Mouse (Mus musculus): ENCODE results near the gene Cnpy3.
A peak's percentile ranks its signal among the peaks of the same experiment; 100 is the strongest.

Cnpy3 gene

DNA sequence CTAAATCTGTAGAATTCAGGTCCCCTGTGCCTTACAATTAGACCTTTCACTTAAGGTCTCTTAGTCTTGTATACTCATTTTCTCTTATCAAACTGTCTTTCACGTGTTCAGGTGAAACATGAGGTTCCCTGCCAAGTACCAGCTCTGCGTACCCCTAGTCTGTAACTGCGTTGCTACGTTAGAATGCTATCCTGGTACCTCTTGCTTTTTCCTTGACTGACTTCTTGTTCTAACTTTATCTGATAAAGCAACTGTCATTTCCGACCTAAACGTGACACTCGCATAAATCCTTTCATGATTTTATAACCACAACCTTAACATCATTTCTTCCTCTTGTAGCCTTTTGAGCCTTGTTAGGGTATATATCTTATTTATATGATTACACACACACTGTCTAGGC, 39.6 kb downstream of the Cnpy3 start:
- DNase-seq = no peak

DNA sequence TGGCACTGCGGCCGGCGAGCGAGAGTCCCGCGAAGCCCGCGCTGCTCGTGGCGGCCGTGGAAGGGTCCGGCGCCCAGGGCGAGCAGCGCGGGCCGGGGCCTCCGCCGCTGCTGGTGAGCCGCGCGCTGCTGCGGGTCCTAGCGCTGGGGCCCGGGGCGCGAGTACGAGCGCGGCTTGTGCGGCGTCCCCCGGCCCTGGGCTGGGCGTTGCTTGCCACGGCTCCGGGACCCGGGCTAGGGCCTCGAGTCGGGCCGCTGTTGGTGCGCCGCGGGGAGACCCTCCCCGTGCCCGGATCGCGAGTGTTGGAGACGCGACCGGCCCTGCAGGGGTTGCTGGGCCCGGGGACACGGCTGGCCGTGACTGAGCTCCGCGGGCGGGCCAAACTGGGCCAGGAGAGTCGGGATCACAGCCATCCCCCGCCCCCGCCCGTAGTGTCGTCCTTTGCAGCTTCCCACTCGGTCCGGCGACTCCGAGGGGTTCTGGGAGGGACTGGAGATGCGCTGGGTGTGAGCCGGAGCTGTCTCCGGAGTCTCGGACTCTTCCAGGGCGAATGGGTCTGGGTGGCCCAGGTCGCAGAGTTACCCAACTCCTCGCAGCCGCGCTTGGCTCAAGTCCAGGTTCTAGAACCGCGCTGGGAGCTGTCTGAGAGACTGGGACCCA, 40.3 kb downstream of the Cnpy3 start:
- DNase-seq = peak; percentile 38 to 52

DNA sequence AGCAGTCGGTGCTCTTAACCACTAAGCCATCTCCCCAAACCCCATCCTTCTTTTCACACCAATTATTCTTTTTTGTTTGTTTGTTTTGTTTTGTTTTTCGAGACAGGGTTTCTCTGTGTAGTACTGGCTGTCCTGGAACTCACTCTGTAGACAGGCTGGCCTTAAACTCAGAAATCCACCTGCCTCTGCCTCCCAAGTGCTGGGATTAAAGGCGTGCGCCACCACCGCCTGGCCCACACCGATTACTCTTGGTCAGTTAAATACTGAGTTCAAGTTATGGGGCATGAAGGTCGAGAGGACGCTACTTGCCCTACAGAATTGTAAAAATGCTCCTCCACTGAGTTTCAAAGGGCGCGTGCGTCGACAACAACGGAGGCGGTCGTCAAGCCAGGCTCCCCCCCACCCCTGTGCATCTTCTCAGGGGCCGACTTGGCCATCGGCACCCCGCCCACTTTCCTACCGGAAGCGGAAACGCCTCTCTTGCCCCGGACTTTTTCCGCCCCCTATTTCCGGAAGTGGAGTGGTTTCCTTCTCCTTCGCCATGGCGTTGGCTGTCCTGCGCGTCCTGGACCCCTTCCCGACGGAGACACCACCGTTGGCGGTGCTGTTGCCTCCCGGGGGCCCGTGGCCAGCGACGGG, 40.9 kb downstream of the Cnpy3 start, which contains the start of gene Pex6:
Gene Pex6 (plus strand): TSS at position 505 of the 639 bp plus-strand sequence.
- DNase-seq = peak; percentile 90 to 93

DNA sequence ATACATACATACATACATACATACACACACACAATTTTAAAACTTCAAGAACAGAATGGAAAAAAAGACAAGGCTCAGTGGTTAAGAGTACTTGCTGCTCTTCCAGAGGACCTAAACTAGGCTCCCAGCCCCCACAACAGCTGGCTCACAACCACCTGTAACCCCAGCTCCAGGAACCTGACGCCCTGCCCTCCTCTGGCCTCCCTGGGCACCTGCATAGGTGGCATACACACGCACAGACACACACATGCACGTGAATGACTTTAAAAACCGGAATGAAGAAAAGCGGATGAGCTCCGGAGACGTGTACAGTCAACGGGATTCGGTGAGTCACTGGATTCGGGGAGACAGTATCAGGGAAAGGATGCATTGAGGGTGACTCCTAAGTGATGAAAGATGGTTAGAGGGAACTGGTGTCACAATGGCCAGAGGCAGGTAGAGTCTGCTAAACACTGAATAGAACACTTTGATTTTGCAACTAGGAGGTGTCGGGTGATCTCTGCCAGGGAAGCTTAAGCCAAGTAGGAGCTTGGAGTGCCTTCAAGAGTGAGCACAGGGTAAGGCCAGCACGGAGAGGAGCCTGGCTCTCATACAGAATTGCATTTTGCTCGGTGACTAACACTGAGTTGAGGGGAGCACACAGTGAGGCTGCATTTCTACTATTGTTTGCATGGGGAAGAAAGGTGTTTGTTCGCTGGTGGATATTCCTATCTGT, 45.5 kb downstream of the Cnpy3 start:
- DNase-seq = no peak

DNA sequence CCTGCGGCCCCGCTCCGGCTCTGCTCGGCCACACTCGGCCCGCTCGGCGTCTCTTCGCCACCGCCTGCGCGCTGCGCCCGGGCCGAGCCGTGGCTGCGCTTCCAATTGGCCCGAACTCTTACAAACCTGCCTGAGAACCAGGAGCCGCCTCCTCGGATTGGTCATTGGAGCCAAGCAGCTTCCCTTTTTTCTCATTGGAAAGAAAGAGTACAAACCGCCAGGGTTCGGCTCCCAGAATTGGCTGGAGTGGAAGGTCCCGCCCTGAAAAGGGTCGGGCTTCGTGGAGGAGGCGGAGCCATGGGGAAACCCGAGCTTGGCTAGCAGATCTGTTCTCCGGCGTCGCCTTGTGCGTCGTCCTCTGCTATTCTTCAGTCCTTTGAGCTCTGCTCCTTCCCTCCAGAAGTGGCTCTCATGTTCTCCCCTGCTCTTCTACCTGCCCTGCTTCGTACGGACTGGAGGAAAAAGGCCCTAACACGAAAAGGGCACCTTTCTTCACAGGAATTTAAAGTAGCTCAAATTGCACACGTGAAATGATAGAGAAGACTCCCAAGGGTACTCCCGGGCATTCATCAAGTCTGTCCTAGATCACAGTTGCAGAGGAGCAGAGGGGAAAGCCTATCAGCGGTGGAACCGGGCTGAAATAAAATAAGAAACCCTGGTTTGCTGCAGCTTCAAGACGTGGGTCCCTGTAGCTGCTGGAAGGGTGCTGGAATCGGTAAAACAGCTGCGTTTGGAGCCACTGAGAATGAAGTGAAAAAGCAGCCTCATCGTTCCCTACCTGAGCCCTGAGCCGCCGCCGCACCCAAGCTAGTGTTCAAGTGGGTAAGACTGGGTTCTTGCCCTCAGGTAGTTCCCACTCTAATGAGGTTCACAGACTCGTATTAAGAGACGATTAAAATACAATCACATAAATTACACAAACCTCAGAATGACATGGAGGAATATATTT, 46.9 kb downstream of the Cnpy3 start, which contains the start of gene Ppp2r5d:
Gene Ppp2r5d (minus strand): TSS at position 225 of the 949 bp plus-strand sequence.
- peak; percentile 98 for DNase-seq

DNA sequence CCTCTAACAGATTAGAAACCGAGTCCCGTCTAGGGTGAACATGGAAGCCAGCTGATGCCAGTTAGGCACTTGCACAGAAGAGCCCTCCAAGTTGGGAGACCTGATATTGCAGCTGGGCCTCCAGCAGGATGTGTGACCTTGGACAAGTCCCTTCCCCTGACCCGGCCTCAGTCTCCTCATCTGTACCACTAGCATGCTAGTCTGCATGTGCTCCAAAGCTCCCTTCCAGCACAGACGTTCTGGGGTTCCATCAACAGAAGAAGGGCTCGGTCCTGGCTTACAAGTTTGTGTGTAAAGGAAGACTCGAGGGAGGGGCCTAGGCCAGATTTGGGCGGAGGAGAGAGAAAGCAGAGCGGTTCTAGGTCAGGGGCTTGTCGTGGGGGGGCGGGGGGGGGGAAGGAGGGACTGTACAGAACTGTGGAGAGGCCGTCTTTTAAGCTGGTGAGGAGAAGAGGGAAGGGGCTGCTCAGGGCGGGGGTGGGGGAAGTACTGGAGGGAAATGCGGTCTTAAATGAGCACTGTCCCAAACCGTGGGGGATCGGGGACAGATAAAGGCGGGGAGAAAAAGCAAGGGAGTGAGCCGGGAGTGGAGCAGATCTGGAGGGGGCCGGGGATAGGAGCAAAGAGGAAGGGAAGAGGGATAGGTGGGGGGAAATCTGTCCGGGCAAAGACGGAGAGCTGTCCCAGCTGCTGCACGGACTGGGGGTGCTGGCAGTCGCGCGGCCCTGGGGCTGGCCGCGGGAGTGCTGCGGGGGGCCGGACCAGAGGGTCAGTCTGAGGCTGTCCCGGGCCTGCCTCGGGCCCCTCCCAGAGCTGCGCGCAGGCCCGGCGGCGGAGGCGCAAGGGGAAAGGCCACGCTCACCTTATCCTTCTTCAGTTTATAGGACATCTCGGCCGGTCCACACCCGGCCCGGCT, 47.8 kb downstream of the Cnpy3 start:
- no peak for DNase-seq

DNA sequence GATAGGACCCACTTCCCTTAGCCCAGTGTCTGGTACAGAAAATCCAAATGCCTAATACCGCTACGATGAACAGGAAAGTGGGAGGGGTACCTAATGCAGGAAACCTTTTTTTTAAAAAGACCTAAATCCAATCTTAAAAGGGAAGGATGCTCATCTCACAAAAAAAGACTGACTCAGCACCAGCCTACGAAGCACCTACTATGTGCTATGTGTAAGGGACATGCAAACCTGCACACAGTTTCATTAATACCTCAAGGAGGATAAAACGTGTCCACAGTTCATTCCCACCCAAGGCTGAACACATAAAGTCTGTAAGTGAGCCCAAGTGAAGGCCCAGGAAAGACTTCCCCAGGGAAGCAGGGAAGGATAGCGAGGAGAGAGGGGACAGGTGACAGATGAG, 49.5 kb downstream of the Cnpy3 start:
- DNase-seq = no peak

DNA sequence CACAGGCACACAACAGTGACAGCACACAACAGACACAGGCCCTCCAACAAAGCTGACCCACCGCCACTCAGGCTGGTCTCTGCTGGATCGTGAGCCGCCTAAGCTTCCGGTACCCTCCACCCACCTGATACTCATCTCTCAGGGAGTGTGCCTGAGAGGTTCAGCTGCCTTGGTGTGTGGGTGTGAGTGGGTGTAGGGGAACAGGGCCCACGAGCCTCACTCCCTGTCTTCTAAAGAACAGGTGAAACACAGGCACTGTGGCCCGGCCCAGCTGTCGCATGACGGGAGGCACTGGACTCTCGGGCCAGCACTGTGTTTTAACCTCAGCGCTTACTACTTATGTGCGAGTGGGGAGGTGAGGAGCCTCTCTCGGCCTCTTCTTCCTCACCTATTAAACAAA, 49.9 kb downstream of the Cnpy3 start:
- DNase-seq = no peak

DNA sequence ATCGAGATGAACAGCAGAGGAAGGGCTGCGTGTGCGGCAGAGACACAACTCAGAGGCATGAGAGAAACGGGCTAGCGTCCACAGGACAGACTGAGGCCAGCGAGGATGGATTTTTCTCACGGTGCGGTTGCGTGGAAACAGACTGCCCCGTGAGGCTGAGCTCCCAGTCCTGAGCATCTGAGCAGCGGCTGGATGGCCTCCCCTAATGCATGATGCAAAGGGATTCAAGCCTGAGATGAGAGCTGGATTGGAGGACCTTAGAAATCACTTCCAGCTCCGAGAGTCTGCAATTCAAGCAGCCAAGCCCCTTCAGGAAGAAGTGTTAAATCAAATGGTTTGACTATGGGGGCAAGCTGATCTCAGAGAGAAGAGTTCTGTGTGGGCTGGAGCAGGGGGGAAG, 50.5 kb downstream of the Cnpy3 start:
- no peak for DNase-seq

DNA sequence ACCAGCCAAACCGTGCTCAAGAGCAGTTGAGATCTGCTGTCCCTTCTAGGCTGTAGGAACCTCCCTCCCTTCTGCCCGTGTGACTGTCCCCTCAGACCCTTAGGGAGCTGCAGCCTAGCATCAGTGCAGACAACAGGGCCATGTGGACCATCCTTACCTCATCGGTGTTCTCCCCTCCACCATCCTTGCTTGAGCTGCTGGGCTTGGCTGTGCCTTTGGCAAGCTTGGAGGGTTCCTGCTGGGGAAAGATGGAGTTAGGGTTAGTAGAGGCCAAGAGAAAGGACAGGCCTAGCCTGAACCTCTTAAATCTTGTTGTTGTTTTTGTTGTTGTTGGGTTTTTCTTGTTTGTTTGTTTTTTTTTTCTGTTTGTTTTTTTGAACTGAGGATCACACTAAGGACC, 52.1 kb downstream of the Cnpy3 start:
- DNase-seq = no peak

DNA sequence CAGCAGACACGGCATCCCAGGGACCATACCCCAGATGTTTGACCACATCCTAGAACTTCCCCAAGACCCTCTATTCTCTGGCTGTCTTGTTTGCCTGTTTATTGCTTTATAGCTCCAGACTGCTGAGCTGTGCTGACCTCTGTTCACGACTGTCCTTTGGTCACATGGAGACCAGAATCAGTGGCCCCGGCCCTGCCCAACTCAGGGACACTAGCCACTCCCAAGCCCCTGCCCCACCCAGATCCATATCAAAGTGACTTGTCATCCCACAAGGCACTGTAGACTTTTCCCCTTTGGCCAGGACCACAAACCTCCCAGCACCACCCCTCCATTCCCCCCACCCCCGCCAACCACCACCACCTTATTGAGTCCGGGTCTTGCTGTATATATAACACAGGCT, 52.8 kb downstream of the Cnpy3 start:
- no peak for DNase-seq

DNA sequence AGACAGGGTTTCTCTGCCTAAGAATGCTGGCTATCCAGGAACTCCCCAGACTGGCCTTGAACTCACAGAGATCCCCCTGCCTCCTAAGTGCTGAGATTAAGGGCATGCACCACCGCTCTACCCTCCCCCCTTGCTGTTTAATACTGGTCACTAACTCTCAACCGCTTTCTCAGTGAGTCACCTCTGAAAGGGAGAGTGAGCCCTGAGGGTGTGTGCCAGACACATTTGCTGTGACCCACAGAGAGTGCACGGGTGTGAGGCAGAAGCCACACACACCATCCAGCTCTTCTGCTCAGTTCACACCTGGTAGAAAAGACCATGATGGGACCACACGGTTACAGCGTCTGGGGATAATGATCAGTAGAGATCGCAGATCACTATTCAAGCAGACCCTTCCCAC, 53.5 kb downstream of the Cnpy3 start:
- no peak for DNase-seq

DNA sequence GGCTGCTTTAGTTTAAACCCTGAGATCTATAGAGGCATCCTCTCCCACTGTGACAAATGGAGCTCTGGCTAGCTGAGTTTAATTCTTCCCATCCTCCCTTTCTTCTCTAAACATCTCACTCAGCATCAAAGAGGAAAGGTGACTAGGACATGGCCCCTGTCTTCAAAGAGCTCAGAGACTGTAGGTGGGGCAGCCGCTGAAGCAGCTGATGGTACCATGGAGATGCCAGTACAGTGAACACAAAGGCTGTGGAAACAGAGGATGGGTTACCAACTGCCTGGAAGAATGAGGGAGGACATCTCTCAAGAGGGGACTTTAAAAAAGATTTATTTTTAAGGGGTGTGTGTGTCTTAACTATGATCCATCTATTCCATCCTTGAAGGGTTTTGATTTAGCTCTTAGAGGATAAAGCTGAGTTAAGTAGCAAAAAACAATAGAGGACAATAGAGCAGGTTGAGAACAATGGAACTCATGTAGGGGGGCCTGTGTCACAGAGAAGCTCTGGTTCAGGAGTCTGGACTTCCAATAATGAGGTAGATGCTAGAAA, 57.4 kb downstream of the Cnpy3 start:
- DNase-seq = no peak

DNA sequence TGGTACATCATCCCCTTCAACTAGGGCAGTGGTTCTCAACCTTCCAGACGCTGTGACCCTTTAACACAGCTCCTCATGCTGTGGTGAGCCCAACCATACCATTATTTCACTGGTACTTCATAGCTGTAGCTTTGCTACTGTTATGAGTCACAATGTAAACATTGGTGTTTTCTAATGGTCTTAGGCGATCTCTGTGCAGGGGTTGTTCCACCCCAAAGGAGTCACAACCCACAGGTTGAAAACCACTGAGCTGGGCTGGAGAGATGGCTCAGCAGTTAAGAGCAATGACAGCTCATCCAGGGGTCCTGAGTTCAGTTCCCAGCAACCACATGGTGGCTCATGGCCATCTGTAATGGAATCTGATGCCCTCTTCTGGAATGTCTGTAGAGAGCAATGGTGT, 60.6 kb downstream of the Cnpy3 start:
- DNase-seq = no peak

DNA sequence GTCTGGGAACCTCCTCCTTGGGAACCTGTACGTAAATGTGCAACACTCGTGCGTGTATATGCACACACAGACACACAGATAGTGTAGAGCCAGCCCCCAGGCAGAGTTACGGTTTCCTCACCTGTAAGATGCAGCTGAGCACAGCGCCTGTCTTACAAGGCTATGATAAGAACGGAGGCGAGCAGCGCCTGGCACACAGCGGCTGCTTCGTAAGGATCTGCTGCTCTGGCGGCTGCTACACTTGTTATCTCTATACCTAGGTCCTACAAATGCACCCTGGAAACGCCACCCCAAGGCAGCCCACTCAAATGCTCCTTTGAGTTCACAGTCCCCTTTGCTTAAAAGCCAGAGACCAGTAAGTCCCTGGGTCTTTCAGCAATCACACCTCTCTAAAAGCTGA, 61.3 kb downstream of the Cnpy3 start:
- DNase-seq = no peak

DNA sequence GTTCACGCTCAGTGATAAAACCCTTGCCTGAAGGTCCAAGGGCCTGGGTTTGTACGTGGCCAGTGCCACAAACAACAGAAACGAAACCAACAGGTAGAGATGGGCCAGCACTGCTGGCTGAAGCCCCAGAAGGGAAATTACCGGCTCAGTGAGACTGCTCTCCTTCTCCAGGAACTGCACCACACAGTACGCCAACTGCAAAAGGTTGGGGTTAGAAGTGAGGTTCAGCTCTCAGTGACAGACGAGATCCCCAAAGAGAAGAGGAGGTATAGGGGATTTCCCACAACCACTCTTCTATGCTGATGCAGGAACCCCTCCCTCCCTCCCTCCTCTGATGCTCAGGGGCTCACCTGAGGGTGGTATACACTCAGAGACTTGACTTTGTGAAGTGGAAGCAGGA, 66.1 kb downstream of the Cnpy3 start:
- no peak for DNase-seq
